Mouse (Mus musculus) retina, embryonic 14.5 days (tissue): ENCODE results near the gene Akna.

Source experiments
- DNase-seq: peaks from one replicate; pipeline ENCODE4 v3.0.0-alpha.2; 2015; ENCODE audit warnings: low spot score

The Akna gene

GRCm38 (mm10) chr4:63384262-63384661, 18.9 kb downstream of the Akna start:
- DNase-seq, result no peak

- DNase-seq, result no peak
These were observed 19.7 kb downstream of the Akna start for GRCm38 (mm10) chr4:63383474-63383873.

GRCm38 (mm10) chr4:63382676-63383369, 20.3 kb downstream of the Akna start:
- no peak for DNase-seq

GRCm38 (mm10) chr4:63377483-63377882, 25.7 kb downstream of the Akna start:
- DNase-seq, result no peak

- no peak for DNase-seq
These were observed 27.8 kb downstream of the Akna start for GRCm38 (mm10) chr4:63375367-63375766.

GRCm38 (mm10) chr4:63374331-63374730, 28.8 kb downstream of the Akna start:
- DNase-seq, result no peak

GRCm38 (mm10) chr4:63373404-63373803, 29.8 kb downstream of the Akna start:
- no peak for DNase-seq

GRCm38 (mm10) chr4:63371890-63372289, 31.3 kb downstream of the Akna start:
- DNase-seq, result peak; percentile 54

GRCm38 (mm10) chr4:63370897-63371296, 32.3 kb downstream of the Akna start:
- no peak for DNase-seq

GRCm38 (mm10) chr4:63368577-63368976, 34.6 kb downstream of the Akna start:
- DNase-seq, result peak; percentile 91

GRCm38 (mm10) chr4:63362150-63362549, 41.0 kb downstream of the Akna start, which contains the start of gene Orm2:
TSS of gene Orm2 (plus strand) at chr4:63362449.
- DNase-seq, result no peak

GRCm38 (mm10) chr4:63359861-63360260, 43.3 kb downstream of the Akna start:
- no peak for DNase-seq

- no peak for DNase-seq
These were observed 46.1 kb downstream of the Akna start for GRCm38 (mm10) chr4:63356981-63357570.

GRCm38 (mm10) chr4:63355877-63356665, 47.1 kb downstream of the Akna start, which contains the start of gene Orm3:
TSS of gene Orm3 (plus strand) at chr4:63356162.
- no peak for DNase-seq

GRCm38 (mm10) chr4:63348524-63348923, 54.6 kb downstream of the Akna start:
- no peak for DNase-seq

GRCm38 (mm10) chr4:63346659-63347058, 56.5 kb downstream of the Akna start:
- DNase-seq, result no peak

- no peak for DNase-seq
These were observed 57.9 kb downstream of the Akna start for GRCm38 (mm10) chr4:63345261-63345660.

- DNase-seq, result no peak
These were observed 58.9 kb downstream of the Akna start, which contains the start of gene Orm1 for GRCm38 (mm10) chr4:63344295-63344694. TSS of gene Orm1 (plus strand) at chr4:63344560.

- no peak for DNase-seq
These were observed 59.5 kb downstream of the Akna start for GRCm38 (mm10) chr4:63343608-63344007.

- no peak for DNase-seq
These were observed 60.7 kb downstream of the Akna start for GRCm38 (mm10) chr4:63342491-63342890.

- DNase-seq, result no peak
These were observed 64.6 kb downstream of the Akna start for GRCm38 (mm10) chr4:63338414-63339076.

GRCm38 (mm10) chr4:63333403-63333802, 69.8 kb downstream of the Akna start:
- no peak for DNase-seq
